Mouse (Mus musculus): ENCODE data around the gene 1110051M20Rik.
A peak's percentile ranks its signal among the peaks of the same experiment; 100 is the strongest.

1110051M20Rik gene

GRCm38 (mm10) chr2:91306589-91306988 lies 137.9 kb downstream of the 1110051M20Rik start:
- DNase-seq (ENCODE audit: low read depth, low spot score), result no peak

- DNase-seq (ENCODE audit: low read depth, low spot score), result no peak
Measured at GRCm38 (mm10) chr2:91305926-91306325, 138.6 kb downstream of the 1110051M20Rik start.

DNA sequence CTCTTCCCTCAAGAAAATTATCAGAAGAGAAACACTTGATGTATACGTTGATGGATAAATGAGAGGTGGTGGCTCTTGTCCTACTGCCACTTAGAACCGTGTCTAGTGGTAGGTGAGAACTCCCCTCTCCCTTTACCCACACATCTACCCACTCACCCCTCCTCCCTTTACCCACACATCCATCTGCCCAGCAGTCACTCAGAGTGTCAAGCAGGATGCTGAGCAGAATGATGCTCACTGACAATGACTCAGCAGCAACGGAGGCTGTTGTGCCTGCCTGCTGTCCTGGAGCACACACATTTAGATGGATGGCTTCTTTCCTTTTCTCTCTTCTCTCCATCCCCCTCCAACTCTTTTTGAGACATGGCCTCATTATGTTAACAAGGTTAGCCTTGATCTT lies 141.7 kb downstream of the 1110051M20Rik start:
- peak; percentile 83 for DNase-seq (ENCODE audit: low read depth, low spot score)

DNA sequence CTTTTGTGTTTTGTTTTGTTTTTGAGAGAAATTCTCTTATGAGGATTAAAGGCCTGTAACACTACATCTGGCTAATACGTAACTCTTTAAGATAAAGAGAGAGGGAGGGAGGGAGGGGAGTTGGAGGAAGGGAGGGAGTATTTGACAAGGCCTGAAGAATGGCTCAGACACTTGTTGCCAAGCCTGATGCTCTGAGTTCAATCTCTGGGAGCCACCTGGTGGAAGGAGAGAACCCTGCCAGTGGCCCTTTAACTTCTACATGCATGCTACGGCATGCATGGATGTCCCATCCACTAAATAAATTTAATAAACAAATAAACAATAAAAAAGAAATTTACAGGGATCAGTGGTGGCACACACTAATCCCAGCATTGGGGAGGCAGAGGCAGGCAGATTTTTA lies 142.7 kb downstream of the 1110051M20Rik start:
- no peak for DNase-seq (ENCODE audit: low read depth, low spot score)

DNA sequence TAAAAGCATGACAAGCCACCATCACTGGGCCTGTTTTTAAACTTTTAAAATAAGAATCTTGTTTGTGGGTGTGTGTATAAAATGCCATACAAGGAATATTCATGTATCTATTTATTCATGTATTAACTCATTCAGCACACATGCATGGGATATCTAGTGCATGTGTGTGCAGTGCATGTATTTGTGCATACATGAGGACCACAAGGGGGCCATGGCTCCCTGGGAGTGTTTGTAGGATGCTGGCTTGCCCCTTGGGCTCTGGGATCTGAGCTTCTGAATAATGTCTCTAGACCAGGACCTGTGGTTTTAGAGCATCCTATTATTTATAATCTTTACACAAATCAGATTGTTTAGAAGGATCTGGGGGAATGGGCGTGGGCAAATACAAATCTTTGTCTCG lies 143.7 kb downstream of the 1110051M20Rik start:
- no peak for DNase-seq (ENCODE audit: low read depth, low spot score)

- DNase-seq (ENCODE audit: low read depth, low spot score), result no peak
Measured at GRCm38 (mm10) chr2:91299156-91299555, 145.3 kb downstream of the 1110051M20Rik start.

- DNase-seq (ENCODE audit: low read depth, low spot score), result no peak
Measured at GRCm38 (mm10) chr2:91295895-91296294, 148.6 kb downstream of the 1110051M20Rik start.

GRCm38 (mm10) chr2:91294226-91294625 lies 150.3 kb downstream of the 1110051M20Rik start:
- no peak for DNase-seq (ENCODE audit: low read depth, low spot score)

GRCm38 (mm10) chr2:91291197-91292007 lies 153.1 kb downstream of the 1110051M20Rik start:
- DNase-seq (ENCODE audit: low read depth, low spot score), result no peak

- DNase-seq (ENCODE audit: low read depth, low spot score), result no peak
Measured at GRCm38 (mm10) chr2:91287563-91287962, 156.9 kb downstream of the 1110051M20Rik start.

DNA sequence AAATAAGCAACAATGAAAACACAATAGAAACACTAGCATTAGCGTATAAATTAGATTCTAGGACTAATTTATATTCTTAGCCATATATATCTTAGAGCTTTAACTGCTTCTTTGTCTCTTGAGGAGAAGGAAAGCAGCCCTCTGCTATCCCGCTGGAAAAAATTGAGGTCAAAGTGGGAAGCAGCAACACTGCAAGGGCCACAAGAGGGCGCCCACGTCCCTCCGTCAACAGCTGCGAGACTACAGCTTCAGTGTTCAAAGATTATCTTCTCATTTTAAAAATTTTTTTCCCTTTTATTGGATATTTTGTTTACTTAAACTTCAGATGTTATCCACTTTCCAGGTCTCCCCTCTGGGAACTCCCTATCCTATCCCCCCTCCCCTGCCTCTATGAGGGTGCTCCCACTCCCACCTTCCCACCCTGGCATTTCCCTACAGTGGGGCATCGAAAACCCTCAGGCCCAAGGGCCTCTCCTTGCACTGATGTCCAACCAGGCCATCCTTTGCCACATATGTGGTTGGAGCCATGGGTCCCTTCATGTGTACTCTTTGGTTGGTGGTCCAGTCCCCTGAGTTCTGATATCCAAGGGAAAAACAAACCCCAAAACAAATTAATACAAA lies 158.5 kb downstream of the 1110051M20Rik start:
- peak; percentile 87 for DNase-seq (ENCODE audit: low read depth, low spot score)

GRCm38 (mm10) chr2:91284375-91285199 lies 159.9 kb downstream of the 1110051M20Rik start:
- peak; percentile 88 for DNase-seq (ENCODE audit: low read depth, low spot score)

DNA sequence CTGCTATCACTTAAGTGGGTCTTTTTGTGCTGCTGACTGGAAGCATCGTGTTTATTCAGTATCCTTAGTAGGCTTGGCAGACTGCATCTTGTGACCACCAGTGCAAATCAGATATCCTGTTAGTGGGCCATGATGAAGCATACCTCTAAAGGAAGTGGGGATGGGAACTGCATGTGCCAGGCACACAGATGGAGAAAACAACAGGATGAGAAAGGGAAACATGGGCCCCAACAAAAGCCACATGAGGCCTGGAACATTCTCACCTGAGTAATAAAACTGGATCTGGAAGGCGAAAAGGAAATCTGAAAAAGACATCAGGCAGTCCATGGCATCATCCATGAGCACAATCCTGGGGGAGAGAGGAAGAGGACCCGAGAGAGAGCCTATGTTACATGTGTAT lies 160.5 kb downstream of the 1110051M20Rik start:
- peak; percentile 49 for DNase-seq (ENCODE audit: low read depth, low spot score)

DNA sequence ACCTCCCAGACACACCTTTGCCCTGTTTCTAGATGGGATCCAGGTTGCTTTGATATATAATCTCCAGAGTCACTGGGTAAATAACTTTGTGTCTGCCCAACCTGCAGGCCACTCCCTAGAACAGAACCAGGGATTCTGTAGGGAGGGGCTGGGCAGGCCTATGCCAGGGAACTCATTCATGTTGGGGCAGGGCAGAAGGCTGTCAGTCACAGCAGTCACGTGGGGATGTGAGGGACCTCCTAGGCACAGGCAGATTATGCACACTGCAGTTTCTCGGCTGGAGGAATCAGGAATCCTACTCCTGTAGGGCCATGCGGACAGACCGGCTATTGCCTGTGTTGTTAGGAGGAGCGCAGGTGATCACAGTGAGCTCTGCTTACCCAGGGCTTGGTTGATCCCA lies 163.1 kb downstream of the 1110051M20Rik start:
- no peak for DNase-seq (ENCODE audit: low read depth, low spot score)

- no peak for DNase-seq (ENCODE audit: low read depth, low spot score)
Measured at GRCm38 (mm10) chr2:91279372-91279755, 165.1 kb downstream of the 1110051M20Rik start.

DNA sequence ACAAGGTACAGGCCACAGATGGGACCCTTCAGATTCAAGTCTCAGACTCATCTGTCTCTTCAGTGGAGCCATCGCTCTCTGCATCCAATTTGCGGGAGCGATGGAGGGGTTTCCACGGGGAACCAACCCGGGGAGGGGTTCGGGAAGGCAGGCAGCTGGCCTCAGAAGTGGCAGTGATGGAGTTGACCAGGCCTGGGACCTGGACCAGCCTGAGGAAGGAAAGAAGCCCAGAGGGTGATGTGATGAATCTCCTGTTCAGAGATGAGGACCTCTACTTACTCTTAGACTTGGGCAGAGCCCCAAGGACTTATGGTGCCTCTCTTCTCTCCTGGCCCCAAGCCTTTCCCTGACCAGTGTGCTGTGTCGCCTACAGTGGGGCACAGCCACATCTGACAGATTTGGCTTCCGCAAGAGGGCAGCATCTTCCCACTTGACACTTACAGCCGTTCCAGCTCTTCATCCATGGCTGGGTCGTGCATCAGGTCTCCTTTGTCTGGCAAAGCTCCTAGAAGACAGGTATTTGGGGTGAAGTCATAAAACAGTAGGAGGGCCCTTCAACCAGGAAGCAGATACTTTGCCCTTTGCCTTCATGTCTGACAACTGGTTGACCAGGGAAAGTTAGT lies 165.6 kb downstream of the 1110051M20Rik start:
- peak; percentile 77 for DNase-seq (ENCODE audit: low read depth, low spot score)

DNA sequence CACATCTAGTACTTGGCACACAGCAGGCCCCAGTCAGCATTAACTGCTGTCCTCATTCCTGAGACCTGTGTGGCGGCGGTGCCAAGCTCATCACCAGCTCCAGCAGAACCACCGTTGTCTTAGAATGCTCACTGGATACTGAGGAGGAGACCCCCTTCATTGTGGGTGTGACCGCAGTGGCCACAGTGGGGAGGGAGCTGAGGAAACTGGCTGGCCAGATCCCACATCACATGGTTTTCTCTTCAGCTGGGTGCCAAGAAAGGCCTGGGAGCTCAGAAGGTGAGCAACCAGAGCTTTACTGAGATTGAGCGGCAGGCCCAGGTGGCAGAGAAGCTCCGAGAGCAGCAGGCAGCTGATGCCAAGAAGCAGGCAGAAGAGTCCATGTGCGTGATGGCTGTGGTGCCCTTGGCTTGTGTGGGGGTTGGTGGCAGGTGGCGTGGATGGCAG lies 174.8 kb downstream of the 1110051M20Rik start:
- DNase-seq (ENCODE audit: low read depth, low spot score), result peak; percentile 85

DNA sequence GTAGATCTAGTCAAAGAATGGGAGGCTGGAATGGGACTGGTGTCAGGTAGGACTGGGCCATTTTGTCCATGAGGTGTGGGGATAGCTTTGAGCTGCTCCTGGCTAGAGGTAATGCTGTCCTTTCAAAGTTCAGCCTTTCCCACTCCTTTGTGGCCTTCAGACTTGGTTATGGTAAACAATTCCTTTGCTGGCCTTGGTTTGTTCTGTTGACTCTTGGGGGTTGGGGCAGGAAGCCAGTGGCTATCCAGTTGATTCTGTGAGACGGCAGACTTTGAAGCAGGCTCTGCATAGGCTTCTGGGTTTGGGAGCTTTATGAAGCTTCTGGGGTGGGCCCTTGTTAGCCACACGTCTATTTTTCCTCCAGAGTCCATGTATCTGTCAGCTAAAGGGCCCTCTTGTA lies 175.8 kb downstream of the 1110051M20Rik start:
- no peak for DNase-seq (ENCODE audit: low read depth, low spot score)

- no peak for DNase-seq (ENCODE audit: low read depth, low spot score)
Measured at GRCm38 (mm10) chr2:91268042-91268441, 176.5 kb downstream of the 1110051M20Rik start.

DNA sequence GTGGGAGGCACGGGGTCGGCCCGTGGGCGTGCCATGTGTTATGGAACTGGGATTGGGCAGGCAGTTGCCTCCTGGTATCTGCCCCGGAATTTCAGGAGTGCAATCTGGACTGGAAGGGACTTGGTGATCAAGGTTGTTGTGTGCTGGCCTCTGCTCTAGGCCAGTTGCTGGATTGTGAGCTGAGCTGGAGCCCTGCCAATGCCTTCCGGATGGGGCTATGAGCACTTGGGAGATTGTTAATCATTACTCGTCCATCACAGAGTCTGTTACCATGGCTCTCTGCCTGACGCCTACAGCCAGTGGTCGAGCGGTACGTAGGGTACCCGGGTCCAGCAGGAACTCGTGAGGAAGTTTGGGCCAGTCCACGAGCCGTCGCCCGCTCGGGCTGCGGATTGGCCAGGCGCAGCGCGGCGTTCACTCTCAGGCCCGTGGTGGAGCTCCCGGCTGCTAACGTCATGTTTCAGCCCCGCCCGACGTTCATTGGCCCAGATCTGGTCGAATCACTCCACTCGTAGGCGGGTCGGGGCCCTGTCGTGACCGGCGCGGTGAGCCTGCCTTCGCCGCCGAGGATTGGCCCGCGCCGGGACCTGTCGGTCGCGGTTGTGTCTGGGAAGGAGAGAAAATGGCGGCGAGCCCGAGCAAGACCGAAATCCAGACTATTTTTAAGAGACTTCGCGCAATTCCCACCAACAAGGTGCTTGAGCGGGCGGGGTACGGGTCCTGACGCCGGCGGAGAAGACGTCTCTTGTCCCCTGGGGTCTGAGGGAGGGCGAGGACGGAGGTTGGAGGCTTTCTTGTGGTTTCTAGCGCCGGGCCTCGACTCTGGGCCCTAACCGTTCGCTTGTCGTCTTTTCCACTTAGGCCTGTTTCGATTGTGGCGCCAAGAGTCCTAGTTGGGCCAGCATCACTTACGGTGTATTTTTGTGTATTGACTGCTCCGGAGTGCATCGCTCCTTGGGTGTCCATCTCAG lies 179.5 kb downstream of the 1110051M20Rik start, which contains the start of gene Arfgap2:
Gene Arfgap2, plus strand, starts transcription at position 264 of the 971 bp plus-strand sequence.
- DNase-seq (ENCODE audit: low read depth, low spot score), result peak; percentile 100
